Mouse (Mus musculus) left cerebral cortex, adult 18-20 months (tissue): ENCODE data around the gene Grik5. TPM values are rescaled to one million over a fixed set of nuclear protein-coding genes. Genes with fewer than 3 reads are reported as not detected.

Experiments used
- microRNA-seq, 2 experiments: library from miRNA; unstranded; fragments of <30 nt; microRNA quantifications; one replicate each; pipeline ENCODE4 v1.2.0; 2021
- total RNA-seq, 2 experiments: library from RNA; stranded (reverse); gene quantifications; 2 replicates each; pipeline ENCODE4 v1.2.3; 2021

The Grik5 gene
- total RNA-seq, 2 experiments from 2014 or later: 176 TPM

Small RNA genes within 50 kb of the gene (microRNA-seq; reads per million reads assigned to microRNA genes)
- 0 to 0.25 reads per million in 2 experiments for gene Mir6537
- gene Mir7046: 10.4 to 15.9 reads per million in 2 experiments
- gene Mir7047: 78.6 to 109 reads per million in 2 experiments

Other genes starting within 250 kb of the Grik5 start
- 1 to 10 TPM in 1 of 2 experiments, not detected in 1; 1.5 TPM for gene Gm9844, start 210.1 kb downstream of the Grik5 start, total RNA-seq
- not detected for gene Lypd4, start 202.4 kb downstream of the Grik5 start, total RNA-seq
- gene Dmrtc2, start 202.3 kb downstream of the Grik5 start, total RNA-seq: not detected
- 100 to 1,000 TPM; 511 to 584 TPM for gene Rps19, start 188.0 kb downstream of the Grik5 start, total RNA-seq
- gene Cd79a, start 175.0 kb downstream of the Grik5 start, total RNA-seq: under 1 TPM; 0.30 to 0.77 TPM
- gene Arhgef1, start 169.4 kb downstream of the Grik5 start, total RNA-seq: 10 to 100 TPM; 57.1 to 74.1 TPM
- not detected for gene Gm4881, start 127.9 kb downstream of the Grik5 start, total RNA-seq
- 100 to 1,000 TPM; 305 to 355 TPM for gene Rabac1, start 99.6 kb downstream of the Grik5 start, total RNA-seq
- 1,000 to 10,000 TPM; 1,987 to 2,019 TPM for gene Atp1a3, start 66.4 kb downstream of the Grik5 start, total RNA-seq
- gene Zfp574, start 221 bp upstream of the Grik5 start, total RNA-seq: 10 to 100 TPM; 34.9 TPM
- gene Pou2f2, start 107.4 kb upstream of the Grik5 start, total RNA-seq: 10 to 100 TPM in 1 of 2 experiments, 1 to 10 TPM in 1; 7.7 to 12.9 TPM
- gene Dedd2, start 148.3 kb upstream of the Grik5 start, total RNA-seq: 10 to 100 TPM; 24.2 to 26.7 TPM
- 10 to 100 TPM; 10.6 to 11.4 TPM for gene Zfp526, start 149.1 kb upstream of the Grik5 start, total RNA-seq
- 100 to 1,000 TPM; 215 to 224 TPM for gene Gsk3a, start 165.5 kb upstream of the Grik5 start, total RNA-seq
- 10 to 100 TPM; 60.8 to 65.2 TPM for gene Erf, start 178.4 kb upstream of the Grik5 start, total RNA-seq
- 100 to 1,000 TPM; 212 to 225 TPM for gene Cic, start 195.4 kb upstream of the Grik5 start, total RNA-seq
- gene Pafah1b3, start 225.6 kb upstream of the Grik5 start, total RNA-seq: 10 to 100 TPM; 35.7 to 36.9 TPM
- not detected for gene Prr19, start 229.1 kb upstream of the Grik5 start, total RNA-seq
- gene Tmem145, start 233.8 kb upstream of the Grik5 start, total RNA-seq: 10 to 100 TPM; 45.4 to 46.6 TPM
- gene Megf8, start 244.8 kb upstream of the Grik5 start, total RNA-seq: 100 to 1,000 TPM; 100 to 102 TPM